Mouse (Mus musculus): Measurements from ENCODE around the gene Nlgn1. TPM values are rescaled to one million over a fixed set of nuclear protein-coding genes. Genes with fewer than 3 reads are reported as not detected.

The Nlgn1 gene
- not detected for total RNA-seq (2023)

DNA sequence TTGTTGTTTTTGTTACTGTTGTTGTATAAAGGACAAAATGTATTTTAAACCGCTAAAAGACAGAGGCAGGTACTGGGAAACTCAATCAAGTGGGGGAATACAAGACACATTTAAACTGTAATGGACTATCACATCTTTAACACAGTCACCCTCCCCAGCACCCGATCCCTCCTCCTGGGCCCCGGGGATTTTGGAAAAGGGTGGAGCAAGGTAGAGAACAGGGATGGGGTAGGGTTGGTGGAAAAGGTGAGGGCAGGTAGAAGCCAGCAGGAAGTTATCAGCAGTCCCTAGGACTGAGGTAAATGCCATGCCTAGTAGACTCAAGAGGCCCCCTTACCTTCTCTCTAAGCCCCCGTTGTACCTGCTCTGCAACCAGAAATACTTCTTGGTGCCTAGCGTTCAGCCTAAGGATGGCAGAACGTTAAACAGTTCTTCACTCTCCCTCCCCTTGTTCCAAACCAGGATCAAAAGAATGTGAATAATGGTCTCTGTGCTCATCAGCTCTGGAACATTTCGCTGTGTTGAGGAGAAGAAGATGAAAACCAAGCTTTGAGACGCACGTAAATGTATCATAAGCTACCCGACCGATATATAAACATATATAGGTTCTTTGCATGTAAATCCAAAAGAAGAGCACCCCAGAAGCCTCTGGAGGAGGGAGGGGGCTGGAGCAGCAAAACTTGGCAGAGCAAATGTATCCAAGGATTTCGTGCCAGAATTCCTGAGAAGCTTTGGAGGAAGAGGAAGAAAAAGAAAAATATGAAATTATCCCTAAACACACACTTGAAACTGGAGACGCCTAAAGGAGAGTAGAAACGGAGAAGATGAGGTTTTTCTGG lies at the start of gene Nlgn1:
TSS of gene Nlgn1 (minus strand) at position 61 of the 839 bp plus-strand sequence.

All from CD4-positive naive resting alpha-beta T cell, adult 76 days (primary cell).